Mouse (Mus musculus) right cerebral cortex, postnatal 25 days (tissue): ENCODE data around the gene Tlx2.

ENCODE experiments used
- DNase-seq: peaks from one replicate; pipeline ENCODE4 v3.0.0; 2022

The Tlx2 gene

GRCm38 (mm10) chr6:83020836-83021593 is 49.1 kb downstream of the Tlx2 start:
- no peak for DNase-seq

GRCm38 (mm10) chr6:83020121-83020520 is 50.0 kb downstream of the Tlx2 start:
- DNase-seq, result no peak

- DNase-seq, result no peak
Observed at GRCm38 (mm10) chr6:83019044-83019443, 51.0 kb downstream of the Tlx2 start.
